23 mouse cellular contexts compared by ENCODE assay signal in genomic region chr5:22556713-22557112, GRCm38 (mm10). TPM values are rescaled to one million over a fixed set of nuclear protein-coding genes. Genes with fewer than 3 reads are reported as not detected.
DNase-seq lines count a peak whose midpoint lies in the region; ATAC-seq lines count a peak whose summit lies in the region.
"Had no signal": no experiment of that assay in that cellular context is flagged by ENCODE, and none has a peak within 500 bp of the region (broad histone marks: within the 10 kb centered on the region; RNA-seq: fewer than 3 reads in every experiment).

No protein-coding gene starts in this region.

- H3K4me1 ChIP-seq in liver, embryonic 12.5 days = peaks cover 25% of the 10 kb centered on the region
- H3K4me1 ChIP-seq in liver, embryonic 15.5 days (replicated peaks) = peaks cover 24% of the 10 kb centered on the region
- H3K4me1 ChIP-seq: forebrain, embryonic 10.5 days; forebrain, embryonic 13.5 days; heart, embryonic 13.5 days had no signal

- no peak overlapping the region for H3K4me3 ChIP-seq in liver, embryonic 12.5 days
- H3K4me3 ChIP-seq in liver, embryonic 15.5 days (replicated peaks) = 0 out of 2 replicates have a peak overlapping the region, but pooled peaks have one; percentile 2
- H3K4me3 ChIP-seq: forebrain, embryonic 10.5 days; forebrain, embryonic 13.5 days; heart, embryonic 13.5 days had no signal

- ATAC-seq in erythroid progenitor cell, adult 5-6 weeks (replicated peaks; ENCODE audit: low FRiP score, poor library complexity, severe bottlenecking) = peak; percentile 55
- ATAC-seq in liver, embryonic 12.5 days = peak; percentile 63; the same call in 1 of the 2 replicates
- ATAC-seq in liver, embryonic 15.5 days (ENCODE audit: insufficient read depth) = peak; percentile 57; the same call in 1 of the 2 replicates
- ATAC-seq: CD4-positive, CD25-positive, alpha-beta regulatory T cell, adult 4 months; forebrain, embryonic 13.5 days; forebrain, embryonic 16.5 days; hindbrain, postnatal 0 days had no signal

- H3K9me3 ChIP-seq in liver, embryonic 12.5 days (replicated peaks) = peaks cover 18% of the 10 kb centered on the region
- 0 out of 2 replicates have a peak, but pooled peaks cover 6% of the 10 kb centered on the region for H3K9me3 ChIP-seq in liver, embryonic 15.5 days (replicated peaks)
- H3K9me3 ChIP-seq: forebrain, embryonic 13.5 days; heart, embryonic 13.5 days had no signal

- peak overlapping the region; percentile 90 for H3K27ac ChIP-seq in liver, embryonic 12.5 days
- H3K27ac ChIP-seq in liver, embryonic 15.5 days (replicated peaks) = peak overlapping the region; percentile 93
- H3K27ac ChIP-seq: forebrain, embryonic 10.5 days; forebrain, embryonic 13.5 days; heart, embryonic 13.5 days; hindbrain, embryonic 14.5 days; hindbrain, postnatal 0 days had no signal

- DNase-seq in cerebellum, adult 8-10 months = no peak
- DNase-seq in urinary bladder, postnatal 25 days (ENCODE audit: low spot score) = no peak
- DNase-seq in left cerebral cortex, postnatal 4 days = no peak
- no peak for DNase-seq in kidney, postnatal 36 days
- DNase-seq: adrenal gland, adult 2 months; adrenal gland, postnatal 14 days; cerebellum, adult 11 months; cerebellum, adult 2 months; cerebellum, postnatal 14 days; gastrocnemius, postnatal 25 days; heart, adult 18-20 months; heart, postnatal 14 days; heart, postnatal 4 days had no signal

- intact Hi-C loops in left cerebral cortex, postnatal 4 days (cut with DNase I) = no loop called here

- H3K4me2 ChIP-seq in liver, embryonic 12.5 days = peak overlapping the region; percentile 51
- H3K4me2 ChIP-seq in liver, embryonic 15.5 days = peak overlapping the region; percentile 55
- H3K4me2 ChIP-seq: forebrain, embryonic 13.5 days; heart, embryonic 13.5 days; hindbrain, embryonic 14.5 days had no signal

- no peaks in the 10 kb centered on the region for H3K27me3 ChIP-seq in liver, embryonic 12.5 days (replicated peaks)
- no peaks in the 10 kb centered on the region for H3K27me3 ChIP-seq in liver, embryonic 15.5 days
- H3K27me3 ChIP-seq: forebrain, embryonic 13.5 days; heart, embryonic 13.5 days had no signal

- whole genome bisulfite sequencing in liver, embryonic 12.5 days (ENCODE audit: insufficient replicate concordance) = 75% methylated on average over 4 of the region's 4 CpGs
- WGBS in liver, embryonic 15.5 days (ENCODE audit: insufficient replicate concordance) = 65% methylated on average over 4 of the region's 4 CpGs

- peaks cover 16% of the 10 kb centered on the region for H3K36me3 ChIP-seq in liver, embryonic 12.5 days
- peaks cover 9% of the 10 kb centered on the region; the same call in 1 of the 2 replicates for H3K36me3 ChIP-seq in liver, embryonic 15.5 days (replicated peaks)
- H3K36me3 ChIP-seq: forebrain, embryonic 10.5 days; heart, embryonic 13.5 days had no signal

- no peak overlapping the region for H3K9ac ChIP-seq in liver, embryonic 12.5 days
- H3K9ac ChIP-seq in liver, embryonic 15.5 days = peak overlapping the region; percentile 40
- H3K9ac ChIP-seq: forebrain, embryonic 13.5 days; heart, embryonic 13.5 days; hindbrain, embryonic 14.5 days had no signal

RNA-seq across cellular contexts. Expression of gene Orc5, which starts 6.5 kb away (rescaled TPM):
- 37.1 and 53.2 TPM in 2 replicates for total RNA-seq in erythroid progenitor cell, adult 5-6 weeks (2015; ENCODE audit: low replicate concordance)
- total RNA-seq in erythroid progenitor cell, adult 5-6 weeks (2017; ENCODE audit: low replicate concordance) = 34.3 and 42.7 TPM in 2 replicates
- 66.5 and 72.8 TPM in 2 replicates for polyA plus RNA-seq in liver, embryonic 12.5 days (2016; fragmentation: Nextera tagmentation; extraction: Ambion mirVana)
- 47.0 and 49.4 TPM in 2 replicates for polyA plus RNA-seq in liver, embryonic 15.5 days (2015; fragmentation: Nextera tagmentation; extraction: Ambion mirVana)
- 10 to 100 TPM; 22.7 to 24.4 TPM for total RNA-seq in left cerebral cortex, postnatal 4 days (2021)
